Mouse (Mus musculus): Measurements from ENCODE around the gene B430218F22Rik.
A peak's percentile ranks its signal among the peaks of the same experiment; 100 is the strongest.
"Not testable (repeated sequence)": the region's sequence is repeated elsewhere in the genome, so short reads cannot be mapped to it uniquely, and the experiment has no call there.

B430218F22Rik gene

GRCm38 (mm10) chr13:118386511-118387447, at the start of gene B430218F22Rik, which contains the start of gene Mrps30:
Gene B430218F22Rik, plus strand, starts transcription at chr13:118386630.
Gene Mrps30, minus strand, starts transcription at chr13:118387252.
- DNase-seq, result peak; percentile 94 to 95

- DNase-seq, result no peak
These were observed 36.2 kb upstream of the B430218F22Rik start for GRCm38 (mm10) chr13:118350257-118350656.

- DNase-seq, result no peak
These were observed 35.6 kb upstream of the B430218F22Rik start for GRCm38 (mm10) chr13:118350870-118351269.

- no peak for DNase-seq
These were observed 23.1 kb upstream of the B430218F22Rik start for GRCm38 (mm10) chr13:118363342-118363741.

- no peak for DNase-seq
These were observed 20.7 kb upstream of the B430218F22Rik start for GRCm38 (mm10) chr13:118365774-118366173.

DNA sequence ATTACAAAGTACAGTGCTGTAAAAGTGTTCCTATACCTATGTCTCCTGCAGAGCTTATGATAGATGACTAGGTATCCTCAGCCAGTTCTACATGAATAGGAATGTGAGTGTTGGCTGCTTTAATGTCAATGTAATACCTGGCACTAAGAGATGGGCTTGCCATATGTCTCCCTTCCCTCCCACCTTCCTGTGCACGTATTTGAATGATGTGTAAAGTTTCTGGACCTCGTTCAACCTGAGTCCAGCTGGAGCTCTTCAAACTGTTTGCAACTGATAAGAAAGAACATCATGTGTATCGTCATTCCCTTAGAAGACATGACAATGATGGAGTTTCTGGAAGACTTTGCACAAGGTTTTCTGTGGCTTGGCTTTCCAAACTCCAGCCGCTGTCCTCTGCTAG, 13.6 kb upstream of the B430218F22Rik start:
- DNase-seq, result no peak

GRCm38 (mm10) chr13:118379155-118379554, 7.3 kb upstream of the B430218F22Rik start:
- peak; percentile 30 to 71 for DNase-seq

GRCm38 (mm10) chr13:118380381-118380780, 6.0 kb upstream of the B430218F22Rik start:
- DNase-seq, result no peak

DNA sequence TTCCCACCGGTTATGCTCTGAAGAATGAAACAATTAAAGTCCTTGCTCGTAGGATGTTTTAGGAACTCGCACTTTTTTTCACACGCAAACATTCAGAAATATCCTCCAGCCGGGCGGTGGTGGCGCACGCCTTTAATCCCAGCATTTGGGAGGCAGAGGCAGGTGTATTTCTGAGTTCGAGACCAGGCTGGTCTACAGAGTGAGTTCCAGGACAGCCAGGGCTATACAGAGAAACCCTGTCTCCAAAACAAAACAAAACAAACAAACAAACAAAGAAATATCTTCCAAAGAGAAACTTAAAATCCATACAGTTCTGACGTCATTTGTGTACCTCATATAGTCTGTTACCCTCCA, 995 bp downstream of the B430218F22Rik start:
- DNase-seq, result not testable (repeated sequence)

GRCm38 (mm10) chr13:118395803-118396202, 9.4 kb downstream of the B430218F22Rik start:
- no peak for DNase-seq

- DNase-seq, result no peak
These were observed 13.9 kb downstream of the B430218F22Rik start for GRCm38 (mm10) chr13:118400340-118400739.

DNA sequence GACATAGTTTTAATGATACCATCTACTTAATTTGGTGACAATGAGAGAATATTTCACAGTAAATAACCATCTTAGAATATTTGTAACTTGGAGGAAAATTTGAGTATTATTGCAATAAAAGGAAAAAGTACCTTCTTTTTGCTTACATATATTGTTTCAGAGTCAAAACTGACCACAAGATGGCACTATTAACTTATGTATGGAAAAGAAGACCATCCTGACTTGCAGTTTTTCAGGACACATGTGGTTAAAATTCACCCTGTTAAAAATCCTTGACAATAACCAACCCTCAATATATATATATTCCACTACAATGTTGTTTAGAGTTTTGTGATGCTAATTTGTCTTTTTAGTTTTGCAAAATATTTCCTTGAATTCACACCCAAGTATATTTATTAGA, 17.1 kb downstream of the B430218F22Rik start:
- no peak for DNase-seq

DNA sequence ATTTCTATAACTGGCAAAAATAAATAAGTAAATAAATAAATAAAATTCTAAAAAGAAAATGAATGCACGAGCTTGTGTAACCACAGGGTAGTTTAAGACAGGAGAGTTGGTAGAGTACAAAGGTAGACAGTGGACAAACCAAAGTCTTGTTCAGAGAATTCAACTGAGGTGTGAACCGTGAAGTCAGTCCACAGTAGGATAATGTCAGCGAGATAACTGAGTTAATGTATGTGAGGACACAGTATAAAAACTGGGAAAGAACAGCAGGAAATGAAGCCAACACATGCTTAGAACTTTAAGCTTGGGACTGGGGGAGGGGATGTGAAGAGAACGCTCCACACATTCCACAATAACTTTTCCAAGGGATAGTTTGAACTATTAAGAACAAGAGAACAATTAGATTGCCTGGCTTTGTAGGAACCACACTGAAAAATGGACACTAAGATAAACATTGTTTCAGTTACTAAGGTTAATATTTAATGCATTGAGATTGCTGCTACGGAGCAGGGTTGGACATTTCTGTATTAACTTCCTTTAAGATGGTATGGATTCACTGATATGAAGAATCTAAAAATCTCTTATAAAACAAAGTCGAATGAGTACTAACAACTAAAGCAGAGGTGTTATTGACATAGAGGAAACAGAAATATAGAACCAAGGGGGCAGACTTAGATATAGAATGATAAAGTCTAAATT, 25.0 kb downstream of the B430218F22Rik start:
- no peak for DNase-seq

DNA sequence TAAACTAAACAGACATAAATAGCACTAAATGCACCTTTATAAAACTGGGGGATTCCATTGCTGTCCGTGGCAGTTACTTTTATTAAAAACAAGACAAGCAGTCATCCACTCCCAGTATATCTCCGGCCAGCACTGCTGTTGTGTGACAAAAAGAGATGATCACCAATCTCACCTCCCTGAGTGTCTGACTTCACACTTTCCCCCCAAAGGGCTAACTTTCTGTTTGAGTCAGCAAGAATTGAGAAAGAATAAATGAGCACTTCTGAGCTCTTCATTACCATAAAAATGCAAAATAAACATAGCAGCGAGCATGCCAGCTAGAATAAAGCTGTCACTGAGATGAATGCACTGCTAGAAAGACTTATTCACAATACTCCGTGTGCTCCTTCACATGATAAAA, 31.7 kb downstream of the B430218F22Rik start:
- DNase-seq, result no peak

GRCm38 (mm10) chr13:118420408-118420807, 34.0 kb downstream of the B430218F22Rik start:
- no peak for DNase-seq

- no peak for DNase-seq
These were observed 34.4 kb downstream of the B430218F22Rik start for GRCm38 (mm10) chr13:118420847-118421246.
